Mouse (Mus musculus) forebrain, embryonic 16.5 days (tissue): ENCODE measurements at regions not wholly inside any gene's neighbourhood (a gene's known extent, or its start where the extent isn't known, plus 50 kb on each side); places are given as distances from the start of the nearest gene placed in this dataset.

Source experiments
- ATAC-seq: fragments of 200-750 bp; cut with Nextera tagmentation; 2 replicates; pipeline ENCODE4 v1.8.0; 2017; ENCODE audit warnings: mild to moderate bottlenecking, moderate library complexity
- H3K27ac ChIP-seq: fragments of 300-500 bp; sonication (generic); 2 replicates; pipeline ENCODE4 v1.5.1; 2014; ENCODE audit warnings: low read length, control low read depth
- H3K27me3 ChIP-seq: fragments of 300-500 bp; sonication (generic); replicated peaks from 2 replicates; pipeline ENCODE4 v1.6.1; 2014; ENCODE audit warnings: low read length; ENCODE audit not compliant: control insufficient read depth, insufficient read depth
- H3K36me3 ChIP-seq: fragments of 300-500 bp; sonication (generic); 2 replicates; pipeline ENCODE4 v1.6.1; 2014; ENCODE audit not compliant: control insufficient read depth, insufficient read depth
- H3K4me1 ChIP-seq: fragments of 300-500 bp; sonication (generic); replicated peaks from 2 replicates; pipeline ENCODE4 v1.6.1; 2014; ENCODE audit warnings: low read length; ENCODE audit not compliant: control insufficient read depth, insufficient read depth
- H3K4me2 ChIP-seq: fragments of 300-500 bp; sonication (generic); 2 replicates; pipeline ENCODE4 v1.6.1; 2014; ENCODE audit warnings: mild to moderate bottlenecking, low read length, control low read depth
- H3K4me3 ChIP-seq: fragments of 300-500 bp; sonication (generic); replicated peaks from 2 replicates; pipeline ENCODE4 v1.5.1; 2014; ENCODE audit warnings: mild to moderate bottlenecking, low read length, control low read depth
- H3K9ac ChIP-seq: fragments of 300-500 bp; sonication (generic); replicated peaks from 2 replicates; pipeline ENCODE4 v1.6.1; 2014; ENCODE audit warnings: low read depth, low read length, control low read depth
- H3K9me3 ChIP-seq: fragments of 300-500 bp; sonication (generic); 2 replicates; pipeline ENCODE4 v1.6.1; 2016; ENCODE audit warnings: low read length; ENCODE audit not compliant: control insufficient read depth
- WGBS: fragments of 180-500 bp; shearing (Covaris S2); extraction: QIAGEN DNeasy Blood & Tissue Kit; methylation state at CpG from one replicate; pipeline ENCODE4 v1.1.7; 2014; 5-methylcytosine and 5-hydroxymethylcytosine counted together

DNA sequence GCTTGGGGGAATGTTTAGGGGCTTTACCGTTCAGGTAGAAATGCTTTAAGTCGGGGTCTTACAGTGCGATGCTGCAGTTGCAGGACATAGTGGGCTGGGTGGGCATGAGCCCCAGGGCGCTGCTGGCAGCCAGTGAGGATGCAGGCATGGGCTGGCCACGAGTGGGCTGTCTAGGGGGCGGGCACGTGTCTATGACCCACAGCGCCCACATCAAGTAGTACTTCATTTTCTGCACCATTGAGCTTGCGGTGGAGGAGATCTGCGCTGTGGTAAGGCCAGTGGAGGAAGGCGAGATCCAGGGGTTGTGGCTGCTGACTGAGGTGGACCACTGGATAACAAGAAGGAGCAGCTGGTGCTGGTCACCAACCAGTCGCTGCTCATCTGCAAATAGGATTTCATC, 52.4 kb upstream of the Olfr291 start:
- no peak overlapping the region for H3K27ac ChIP-seq
- no peak overlapping the region for H3K4me3 ChIP-seq
- no peak for ATAC-seq
- no peaks in the 10 kb centered on the region for H3K36me3 ChIP-seq
- no peak overlapping the region for H3K9ac ChIP-seq
- H3K9me3 ChIP-seq = no peaks in the 10 kb centered on the region
- no peaks in the 10 kb centered on the region for H3K4me1 ChIP-seq
- WGBS = 36% methylated on average over 12 of the region's 12 CpGs
- H3K4me2 ChIP-seq = no peak overlapping the region
- H3K27me3 ChIP-seq = no peaks in the 10 kb centered on the region

GRCm38 (mm10) chr7:84794655-84795054, 58.7 kb upstream of the Olfr291 start:
- H3K9ac ChIP-seq = no peak overlapping the region
- WGBS = 9% methylated on average over 1 of the region's 1 CpGs

DNA sequence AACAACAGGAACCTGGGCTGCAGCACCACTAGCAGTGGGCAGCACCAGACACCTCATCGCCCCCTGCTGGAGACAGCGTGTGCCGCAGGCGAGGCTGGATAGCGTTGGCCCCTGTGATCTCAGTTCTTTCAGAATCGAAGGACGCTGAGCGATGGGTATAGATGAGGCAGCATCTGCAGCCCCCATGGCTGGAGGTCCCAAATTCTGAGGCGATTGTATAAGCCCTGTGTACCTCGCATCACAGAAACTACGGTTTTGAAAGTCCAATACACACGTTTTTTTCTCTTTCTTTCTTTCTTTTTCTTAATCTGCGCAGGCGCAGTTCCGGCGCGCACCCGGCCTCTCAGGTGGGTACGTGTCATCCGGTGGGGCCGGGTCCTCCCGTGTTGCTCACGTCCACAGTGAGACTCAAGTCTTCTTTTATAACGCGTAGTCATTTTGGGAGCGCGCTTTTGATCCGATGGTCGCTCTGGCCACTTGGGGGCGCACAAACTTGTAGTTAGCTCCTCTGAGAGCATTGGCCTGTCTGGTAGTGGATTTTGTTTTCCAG, 74.0 kb upstream of the Olfr291 start:
- H3K4me1 ChIP-seq = no peaks in the 10 kb centered on the region
- ATAC-seq = peak; percentile 96
- peak overlapping the region; percentile 75 for H3K9ac ChIP-seq
- H3K9me3 ChIP-seq = no peaks in the 10 kb centered on the region
- no peaks in the 10 kb centered on the region for H3K27me3 ChIP-seq
- H3K4me2 ChIP-seq = peak overlapping the region; percentile 78
- no peaks in the 10 kb centered on the region for H3K36me3 ChIP-seq
- WGBS = under 1% methylated on average over 30 of the region's 30 CpGs
- 0 out of 2 replicates have a peak overlapping the region, but pooled peaks have one; percentile 37 for H3K27ac ChIP-seq
- H3K4me3 ChIP-seq = peak overlapping the region; percentile 62

More at GRCm38 (mm10) chr7:84794655-84795054, 58.7 kb upstream of the Olfr291 start:
- Histone ChIP-seq H3K4me1 (no peaks in the 10 kb centered on the region), H3K27me3 (no peaks in the 10 kb centered on the region), H3K4me2 (no peak overlapping the region), H3K36me3 (no peaks in the 10 kb centered on the region), H3K27ac (no peak overlapping the region), H3K9me3 (no peaks in the 10 kb centered on the region), H3K4me3 (no peak overlapping the region)
- ATAC-seq = peak; percentile 55; the same call in 1 of the 2 replicates

GRCm38 (mm10) chr7:84777696-84778095, 75.7 kb upstream of the Olfr291 start:
- ATAC-seq = no peak
- Histone ChIP-seq H3K27ac (no peak overlapping the region), H3K36me3 (no peaks in the 10 kb centered on the region), H3K9ac (no peak overlapping the region), H3K4me3 (no peak overlapping the region), H3K4me2 (no peak overlapping the region), H3K9me3 (no peaks in the 10 kb centered on the region), H3K4me1 (no peaks in the 10 kb centered on the region), H3K27me3 (no peaks in the 10 kb centered on the region)

DNA sequence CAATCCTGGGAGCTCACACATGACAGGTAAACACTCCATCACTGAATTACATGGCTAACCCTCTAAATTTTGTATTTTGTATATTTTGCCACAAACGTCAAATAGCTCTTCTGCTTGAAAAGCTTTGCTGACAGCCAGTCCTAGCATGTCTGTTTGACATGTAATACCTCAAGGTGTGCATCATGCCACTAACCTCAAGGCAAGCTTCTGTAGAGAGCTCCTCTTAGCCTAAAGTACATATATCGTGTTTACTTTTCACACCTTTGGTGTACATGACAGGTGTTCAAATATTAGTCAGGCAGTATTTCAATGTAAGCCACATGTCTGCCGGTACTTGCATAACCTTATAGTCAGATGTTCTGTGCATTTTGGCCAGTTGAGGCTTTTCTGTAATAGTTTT, 66.5 kb upstream of the Zfand6 start:
- no peak overlapping the region for H3K9ac ChIP-seq
- ATAC-seq = no peak
- H3K9me3 ChIP-seq = no peaks in the 10 kb centered on the region
- H3K4me2 ChIP-seq = no peak overlapping the region
- H3K4me1 ChIP-seq = no peaks in the 10 kb centered on the region
- no peak overlapping the region for H3K27ac ChIP-seq
- 87% methylated on average over 3 of the region's 3 CpGs for WGBS
- H3K4me3 ChIP-seq = no peak overlapping the region
- H3K36me3 ChIP-seq = no peaks in the 10 kb centered on the region
- no peaks in the 10 kb centered on the region for H3K27me3 ChIP-seq

GRCm38 (mm10) chr7:84753361-84753760, 63.6 kb upstream of the Zfand6 start:
- no peak for ATAC-seq
- no peaks in the 10 kb centered on the region for H3K36me3 ChIP-seq
- H3K27me3 ChIP-seq = no peaks in the 10 kb centered on the region
- H3K4me1 ChIP-seq = peaks cover 4% of the 10 kb centered on the region
- WGBS = 98% methylated on average over 1 of the region's 1 CpGs
- no peak overlapping the region for H3K4me3 ChIP-seq
- no peaks in the 10 kb centered on the region for H3K9me3 ChIP-seq
- H3K9ac ChIP-seq = no peak overlapping the region
- H3K4me2 ChIP-seq = no peak overlapping the region
- H3K27ac ChIP-seq = no peak overlapping the region

GRCm38 (mm10) chr7:84749434-84750301, 59.9 kb upstream of the Zfand6 start:
- H3K4me3 ChIP-seq = peak overlapping the region; percentile 58
- WGBS = 1% methylated on average over 21 of the region's 21 CpGs
- H3K4me2 ChIP-seq = peak overlapping the region; percentile 76
- no peaks in the 10 kb centered on the region for H3K36me3 ChIP-seq
- no peaks in the 10 kb centered on the region for H3K27me3 ChIP-seq
- H3K27ac ChIP-seq = peak overlapping the region; percentile 51; the same call in 1 of the 2 replicates
- ATAC-seq = peak; percentile 91
- peaks cover 4% of the 10 kb centered on the region for H3K4me1 ChIP-seq
- no peaks in the 10 kb centered on the region for H3K9me3 ChIP-seq
- H3K9ac ChIP-seq = peak overlapping the region; percentile 68

DNA sequence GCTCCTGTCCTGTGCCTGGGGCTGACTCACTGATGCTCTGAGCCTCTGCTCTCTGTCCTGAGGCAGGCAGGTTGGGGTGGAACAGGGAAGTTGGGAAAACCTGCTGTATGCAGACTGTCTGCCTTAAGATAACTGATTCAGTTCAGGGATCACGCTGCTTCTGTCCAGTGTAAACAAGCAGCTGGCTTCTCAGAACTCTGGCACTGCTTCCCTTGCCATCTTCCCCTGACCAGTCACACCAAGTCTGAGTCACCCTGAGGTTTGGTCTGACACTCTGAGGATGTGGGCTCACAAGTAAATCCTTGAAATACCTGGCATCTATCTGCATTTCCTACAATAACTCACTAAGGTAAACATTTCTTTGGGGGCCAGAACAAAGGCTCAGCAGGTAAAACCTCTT, 58.1 kb upstream of the Zfand6 start:
- no peak overlapping the region for H3K27ac ChIP-seq
- H3K4me3 ChIP-seq = no peak overlapping the region
- WGBS = 70% methylated on average over 1 of the region's 1 CpGs
- H3K9ac ChIP-seq = no peak overlapping the region
- ATAC-seq = no peak
- no peaks in the 10 kb centered on the region for H3K9me3 ChIP-seq
- H3K27me3 ChIP-seq = no peaks in the 10 kb centered on the region
- H3K36me3 ChIP-seq = no peaks in the 10 kb centered on the region
- H3K4me2 ChIP-seq = no peak overlapping the region
- H3K4me1 ChIP-seq = peaks cover 4% of the 10 kb centered on the region

DNA sequence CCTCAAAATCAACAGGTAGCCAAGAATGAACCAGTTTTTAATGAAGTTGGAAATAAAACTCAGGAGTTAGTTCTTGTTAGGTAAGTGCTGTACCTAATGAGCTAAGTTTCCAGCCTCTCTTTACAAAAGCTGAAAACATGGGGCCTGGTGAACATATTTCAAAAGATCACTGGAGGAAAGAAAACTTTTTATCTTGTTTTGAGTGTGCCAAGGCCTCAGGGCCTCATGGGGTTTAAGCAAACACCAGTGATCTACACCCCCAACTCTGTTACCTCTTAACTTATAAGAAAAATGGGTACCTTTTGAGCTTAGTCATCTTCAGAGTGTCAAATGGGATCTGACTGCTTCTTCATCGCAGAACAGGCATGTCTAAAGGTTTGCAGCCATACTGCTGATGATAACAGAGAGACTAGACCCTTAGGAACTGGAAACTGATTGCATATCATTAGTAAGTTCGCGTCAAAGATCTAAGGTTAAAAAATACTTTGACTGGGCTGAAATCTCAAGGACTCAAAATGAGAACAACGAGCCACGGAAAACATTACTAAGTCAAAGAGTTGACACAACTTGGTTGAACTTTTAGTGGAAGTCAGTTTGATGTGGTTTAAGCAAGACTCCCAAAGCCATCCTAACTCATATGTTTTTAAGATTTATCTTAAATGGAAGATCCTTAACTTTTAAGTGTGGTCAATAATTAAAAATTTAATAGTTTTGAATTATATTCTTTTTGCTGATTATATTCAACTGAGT, 54.7 kb upstream of the Zfand6 start:
- no peaks in the 10 kb centered on the region for H3K36me3 ChIP-seq
- no peak overlapping the region for H3K4me2 ChIP-seq
- 94% methylated on average over 5 of the region's 5 CpGs for WGBS
- no peak overlapping the region for H3K27ac ChIP-seq
- H3K27me3 ChIP-seq = no peaks in the 10 kb centered on the region
- no peak overlapping the region for H3K9ac ChIP-seq
- H3K4me1 ChIP-seq = peaks cover 3% of the 10 kb centered on the region
- H3K9me3 ChIP-seq = no peaks in the 10 kb centered on the region
- no peak overlapping the region for H3K4me3 ChIP-seq
- ATAC-seq = no peak
